Mouse (Mus musculus) brain, embryonic 14.5 days (tissue): ENCODE measurements around the gene Zbtb22.

ENCODE experiments used
- CTCF ChIP-seq: fragments of 200-500 bp; IDR thresholded peaks from 2 replicates; pipeline ENCODE4 v1.5.1; 2012; ENCODE audit warnings: inconsistent platforms, mild to moderate bottlenecking, moderate library complexity, borderline replicate concordance; ENCODE audit not compliant: insufficient read depth, insufficient read length; ENCODE audit errors: extremely low read depth
- POLR2A ChIP-seq: fragments of 200-500 bp; IDR thresholded peaks from 2 replicates; pipeline ENCODE4 v1.6.1; 2012; ENCODE audit warnings: mild to moderate bottlenecking, inconsistent platforms, borderline replicate concordance; ENCODE audit not compliant: poor library complexity, insufficient read depth, insufficient read length, severe bottlenecking; ENCODE audit errors: extremely low read depth

- TF ChIP-seq CTCF = no peak
- TF ChIP-seq POLR2A = no peak
These were observed 16.7 kb downstream of the Zbtb22 start for GRCm38 (mm10) chr17:33932448-33932847.
